Mouse (Mus musculus) CD4-positive, CD25-positive, alpha-beta regulatory T cell, adult 2 months (primary cell): ENCODE measurements around the gene Notch3.

Source experiments
- DNase-seq: peaks from one replicate; pipeline ENCODE4 v3.0.0-alpha.2; 2012; ENCODE audit warnings: low read depth, low spot score

Notch3 gene

GRCm38 (mm10) chr17:32092895-32093294, 73.8 kb downstream of the Notch3 start:
- DNase-seq = peak; percentile 35

- no peak for DNase-seq
These were observed 74.4 kb downstream of the Notch3 start for GRCm38 (mm10) chr17:32092241-32092619.

- DNase-seq = peak; percentile 92
These were observed 75.0 kb downstream of the Notch3 start for GRCm38 (mm10) chr17:32091364-32092240.

- no peak for DNase-seq
These were observed 75.7 kb downstream of the Notch3 start for GRCm38 (mm10) chr17:32091032-32091363.

- no peak for DNase-seq
These were observed 79.6 kb downstream of the Notch3 start for GRCm38 (mm10) chr17:32087069-32087468.

GRCm38 (mm10) chr17:32083351-32083750, 83.3 kb downstream of the Notch3 start:
- no peak for DNase-seq

GRCm38 (mm10) chr17:32075164-32075563, 91.5 kb downstream of the Notch3 start:
- DNase-seq = peak; percentile 72

GRCm38 (mm10) chr17:32074658-32075057, 92.0 kb downstream of the Notch3 start:
- DNase-seq = no peak

GRCm38 (mm10) chr17:32073359-32073758, 93.3 kb downstream of the Notch3 start:
- peak; percentile 90 for DNase-seq
